Mouse (Mus musculus): Measurements from ENCODE around the gene Nudt3.
A peak's percentile ranks its signal among the peaks of the same experiment; 100 is the strongest.
"Not testable (repeated sequence)": the region's sequence is repeated elsewhere in the genome, so short reads cannot be mapped to it uniquely, and the experiment has no call there.

Nudt3 gene

DNA sequence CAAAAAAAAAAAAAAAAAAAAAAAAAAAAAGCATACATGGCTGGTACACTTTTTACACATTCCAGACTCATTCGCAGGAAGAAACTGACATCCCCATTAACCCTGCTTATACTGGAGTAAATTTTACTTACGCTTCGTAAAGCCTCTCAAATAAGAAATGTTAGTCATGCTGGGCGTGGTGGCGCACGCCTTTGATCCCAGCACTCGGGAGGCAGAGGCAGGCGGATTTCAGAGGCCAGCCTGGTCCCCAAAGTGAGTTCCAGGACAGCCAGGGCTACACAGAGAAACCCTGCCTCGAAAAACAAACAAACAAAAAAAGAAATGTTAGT is 12.2 kb upstream of the Nudt3 start:
- DNase-seq (ENCODE audit: low spot score) = not testable (repeated sequence)

DNA sequence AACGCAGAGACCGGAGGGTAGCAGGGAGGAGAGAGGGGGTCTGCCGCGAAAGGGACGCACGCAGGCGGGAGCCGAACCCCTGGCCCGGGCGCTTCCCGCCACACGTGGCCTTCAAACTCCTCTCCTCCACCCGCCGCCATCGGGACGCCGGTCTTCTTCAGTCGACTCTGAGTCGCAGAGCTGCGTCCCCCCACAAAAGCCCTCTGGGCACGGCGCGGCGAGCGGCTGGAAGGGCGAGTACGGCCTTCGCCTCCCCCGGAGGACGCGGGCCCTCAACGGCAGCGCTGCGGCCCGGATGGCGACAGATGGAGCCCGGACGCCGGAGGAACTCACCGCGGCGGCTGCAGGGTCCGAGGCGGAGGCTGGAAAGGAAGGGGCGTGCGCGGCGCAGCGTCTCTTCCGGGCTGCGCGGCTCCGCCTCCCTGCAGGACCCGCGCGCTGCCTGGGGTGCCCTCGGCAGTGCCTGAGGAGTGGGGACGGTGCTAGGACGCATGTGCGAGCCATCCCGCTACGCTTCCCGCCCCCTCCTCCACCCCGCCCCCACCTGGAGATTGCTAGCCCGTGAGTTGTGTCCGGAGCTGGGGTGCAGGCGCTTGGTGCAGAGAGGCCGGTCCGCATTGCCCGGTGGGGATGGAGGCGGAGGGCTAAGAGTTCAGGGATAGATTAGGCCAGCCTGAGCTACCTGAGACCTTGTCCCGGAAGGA is 11.7 kb upstream of the Nudt3 start, which contains the start of gene RPS10-NUDT3:
Gene RPS10-NUDT3 (minus strand): TSS at position 352 of the 704 bp plus-strand sequence.
- DNase-seq (ENCODE audit: low spot score) = peak; percentile 82

DNA sequence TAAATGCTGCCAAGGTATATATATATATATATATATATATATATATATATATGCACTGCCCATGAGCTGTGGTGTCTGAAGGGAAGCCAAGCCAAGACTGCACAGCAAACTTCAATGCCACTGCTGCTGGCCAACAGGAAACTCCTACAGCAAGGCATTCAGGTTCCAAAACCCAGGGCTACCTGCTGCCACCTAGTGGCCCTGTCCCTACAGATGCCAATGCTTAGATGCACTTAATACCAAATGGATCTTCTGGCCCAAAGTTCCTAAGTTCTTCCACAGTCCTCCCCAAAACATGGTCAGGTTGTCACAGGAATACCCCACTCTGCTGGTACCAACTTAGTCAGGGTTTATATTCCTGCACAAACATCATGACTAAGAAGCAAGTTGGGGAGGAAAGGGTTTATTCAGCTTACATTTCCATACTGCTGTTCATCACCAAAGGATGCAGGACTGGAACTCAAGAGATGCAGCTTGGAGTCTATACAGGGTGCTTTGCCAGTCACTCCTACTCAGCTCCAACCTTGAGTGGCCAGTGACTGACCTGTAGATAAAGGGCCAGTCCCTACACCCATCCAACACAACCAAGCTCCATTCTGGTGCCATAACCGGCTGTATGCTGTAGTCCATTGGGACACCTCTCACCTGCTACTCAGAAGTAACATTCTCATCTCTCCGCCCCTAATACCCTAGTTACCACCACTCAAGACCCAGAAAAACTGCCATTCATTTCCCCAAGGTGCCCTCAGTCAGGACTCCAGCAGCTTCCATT is 6.1 kb upstream of the Nudt3 start:
- peak; percentile 69 for DNase-seq (ENCODE audit: low spot score)

DNA sequence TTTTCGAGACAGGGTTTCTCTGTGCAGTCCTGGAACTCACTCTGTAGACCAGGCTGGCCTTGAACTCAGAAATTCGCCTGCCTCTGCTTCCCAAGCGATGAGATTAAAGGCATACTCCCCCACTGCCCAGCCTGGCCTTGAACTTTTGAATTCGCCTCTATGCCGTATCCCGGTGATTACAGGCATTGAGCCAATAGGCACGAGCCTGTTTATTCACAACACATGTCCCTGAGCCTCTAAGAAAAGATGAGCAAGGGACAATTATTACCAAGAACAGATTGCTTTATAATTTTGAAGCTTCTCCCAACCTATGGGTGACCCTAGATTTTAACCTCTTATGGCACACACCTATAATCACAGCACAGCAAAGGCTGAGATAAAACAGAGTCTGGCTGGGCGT is 5.1 kb upstream of the Nudt3 start:
- no peak for DNase-seq (ENCODE audit: low spot score)

DNA sequence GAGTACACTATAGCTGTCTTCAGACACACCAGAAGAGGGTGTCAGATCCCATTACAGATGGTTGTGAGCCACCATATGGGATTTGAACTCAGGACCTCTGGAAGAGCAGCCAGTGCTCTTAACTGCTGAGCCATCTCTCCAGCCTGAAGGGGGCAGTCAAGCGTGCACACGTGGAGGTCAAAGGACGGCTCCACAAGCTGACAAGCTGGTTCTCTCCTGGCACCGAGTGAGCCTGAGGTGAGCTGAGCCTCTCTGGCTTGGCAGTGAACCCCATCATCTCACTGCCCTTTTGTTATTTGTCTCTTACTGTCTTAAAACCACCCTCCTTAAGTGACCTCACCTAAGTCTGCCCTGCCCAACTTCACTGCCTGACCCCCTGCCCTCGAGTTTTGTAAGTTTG is 4.2 kb upstream of the Nudt3 start:
- no peak for DNase-seq (ENCODE audit: low spot score)

DNA sequence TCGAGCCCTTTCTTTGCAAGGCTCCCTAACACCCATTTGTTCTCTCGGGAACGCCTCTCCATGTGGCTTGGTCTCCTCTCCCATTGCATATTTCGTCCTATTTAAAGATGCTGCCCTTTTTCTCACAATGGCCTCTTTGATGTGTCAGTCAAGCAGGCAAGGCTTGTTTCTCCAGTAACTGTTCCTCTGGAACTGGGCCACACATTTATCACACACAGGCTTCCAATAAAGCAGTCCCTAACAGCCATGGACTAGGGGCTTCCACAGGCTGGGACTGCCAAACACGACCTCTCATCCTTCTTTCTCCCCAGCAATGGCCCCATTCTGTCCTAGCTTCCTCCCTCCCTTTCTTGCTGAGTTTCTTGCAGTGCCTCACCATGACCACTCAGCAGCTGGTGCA is 3.4 kb upstream of the Nudt3 start:
- no peak for DNase-seq (ENCODE audit: low spot score)

DNA sequence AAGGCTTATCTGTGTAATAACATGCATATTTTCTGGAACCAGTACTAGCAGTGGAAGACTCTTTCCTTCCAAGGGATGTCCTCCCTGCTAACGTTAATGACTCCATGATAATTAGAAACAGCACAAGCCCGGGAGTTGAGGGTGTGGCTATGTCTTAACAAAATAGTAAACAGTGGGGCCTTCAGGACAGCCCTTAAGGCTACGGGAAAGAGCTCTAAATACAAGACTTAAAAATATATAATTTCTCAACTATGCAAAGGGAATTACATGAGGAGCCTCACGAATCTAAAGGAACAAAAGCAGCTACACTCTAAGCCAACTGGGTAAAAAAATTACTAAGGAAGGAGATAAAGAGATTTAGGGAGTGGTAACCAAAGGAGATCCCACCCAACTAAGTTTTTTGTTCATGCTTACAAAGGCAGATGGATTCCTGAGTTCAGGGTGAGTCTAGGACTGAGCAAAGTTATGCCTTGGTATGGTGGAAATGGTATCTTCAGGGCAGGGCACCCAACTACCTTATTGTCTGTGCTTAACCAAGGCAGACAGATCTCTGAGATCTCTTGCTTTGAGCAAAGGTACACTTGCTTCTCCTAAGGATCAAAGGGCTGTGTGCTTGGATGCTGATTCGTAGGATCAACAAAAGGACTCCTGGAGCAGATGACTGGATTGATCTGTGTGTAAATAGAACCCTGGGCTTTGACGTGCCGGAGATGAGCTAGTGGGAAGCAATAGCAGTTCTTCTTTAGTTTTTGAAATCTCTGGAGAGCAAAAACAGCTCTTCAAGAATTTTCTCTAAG is 2.4 kb upstream of the Nudt3 start:
- no peak for DNase-seq (ENCODE audit: low spot score)

GRCm38 (mm10) chr17:27622611-27623359 is 510 bp downstream of the Nudt3 start:
- DNase-seq (ENCODE audit: low spot score) = peak; percentile 20

- DNase-seq (ENCODE audit: low spot score) = no peak
Measured at GRCm38 (mm10) chr17:27621705-27622531, 1.4 kb downstream of the Nudt3 start.

- DNase-seq (ENCODE audit: low spot score) = no peak
Measured at GRCm38 (mm10) chr17:27621161-27621560, 2.1 kb downstream of the Nudt3 start.

DNA sequence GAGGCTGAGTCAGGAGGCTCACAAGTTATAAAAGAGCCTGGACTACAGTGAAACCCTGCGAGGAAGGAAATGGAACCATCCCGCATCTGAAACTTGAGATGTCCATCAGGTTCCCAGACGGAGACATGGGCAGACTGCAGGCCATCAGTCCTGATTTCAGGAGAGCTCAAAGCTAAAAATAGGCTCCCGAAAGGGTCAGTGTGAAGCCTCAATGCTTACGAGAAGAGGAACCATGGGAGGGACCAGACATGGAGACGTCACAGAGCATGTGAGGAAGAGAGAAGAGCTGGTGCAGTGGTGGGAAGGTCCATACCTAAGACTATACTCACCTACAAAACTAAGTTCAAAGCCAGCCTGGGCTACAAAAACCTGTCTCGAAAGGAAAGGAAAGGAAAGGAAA is 7.9 kb downstream of the Nudt3 start:
- DNase-seq (ENCODE audit: low spot score) = no peak

- no peak for DNase-seq (ENCODE audit: low spot score)
Measured at GRCm38 (mm10) chr17:27613016-27613415, 10.3 kb downstream of the Nudt3 start.

GRCm38 (mm10) chr17:27611994-27612393 is 11.3 kb downstream of the Nudt3 start:
- DNase-seq (ENCODE audit: low spot score) = no peak

DNA sequence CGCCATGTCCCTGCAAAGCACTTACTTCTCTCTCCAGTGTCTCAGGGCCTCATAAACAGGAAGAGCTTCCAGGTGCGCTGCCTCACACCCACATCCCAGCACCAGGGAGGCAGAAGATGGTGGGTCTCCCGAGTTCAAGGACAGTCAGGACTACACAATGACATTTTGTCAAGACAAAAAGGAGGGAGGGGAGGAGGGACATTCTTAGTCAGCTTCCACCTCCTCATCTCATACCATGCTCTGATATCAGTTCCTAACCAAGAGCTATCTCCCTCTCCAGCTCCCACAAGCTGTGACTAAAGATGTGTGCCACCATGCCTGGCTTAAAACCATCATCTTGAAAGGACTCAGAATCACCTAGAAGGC is 11.8 kb downstream of the Nudt3 start:
- no peak for DNase-seq (ENCODE audit: low spot score)

- DNase-seq (ENCODE audit: low spot score) = no peak
Measured at GRCm38 (mm10) chr17:27610679-27611518, 12.4 kb downstream of the Nudt3 start.

DNA sequence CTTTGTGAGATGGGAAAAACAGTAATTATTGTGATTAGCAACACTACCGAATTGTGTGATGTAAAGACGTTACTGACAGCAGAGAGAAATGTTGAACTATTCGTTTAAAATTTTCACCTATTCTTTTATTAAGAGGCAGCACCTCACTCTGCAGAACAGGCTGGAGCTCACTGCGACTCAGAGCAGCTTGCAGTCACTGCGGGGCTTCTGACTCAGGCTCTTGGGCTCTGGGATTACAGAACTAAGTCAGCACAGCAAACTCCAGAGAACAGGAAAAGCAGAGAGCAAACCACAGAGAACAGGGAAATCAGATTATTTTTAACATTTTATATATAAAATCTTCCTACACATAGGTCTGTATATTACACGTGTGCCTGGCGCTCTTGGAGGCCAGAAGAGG is 13.7 kb downstream of the Nudt3 start:
- no peak for DNase-seq (ENCODE audit: low spot score)

- DNase-seq (ENCODE audit: low spot score) = no peak
Measured at GRCm38 (mm10) chr17:27603522-27604234, 19.6 kb downstream of the Nudt3 start.

- no peak for DNase-seq (ENCODE audit: low spot score)
Measured at GRCm38 (mm10) chr17:27603036-27603435, 20.3 kb downstream of the Nudt3 start.

- DNase-seq (ENCODE audit: low spot score) = no peak
Measured at GRCm38 (mm10) chr17:27600869-27601268, 22.4 kb downstream of the Nudt3 start.

GRCm38 (mm10) chr17:27600286-27600685 is 23.0 kb downstream of the Nudt3 start:
- DNase-seq (ENCODE audit: low spot score) = no peak
